Mouse (Mus musculus) stomach, postnatal 0 days (tissue): ENCODE measurements around the gene Tmem108.

Source experiments
- CTCF ChIP-seq: IDR thresholded peaks from 2 replicates; pipeline ENCODE4 v1.5.1; 2016; ENCODE audit warnings: antibody characterized with exemption, low read depth, mild to moderate bottlenecking, moderate library complexity
- EP300 ChIP-seq: optimal IDR thresholded peaks from 2 replicates; pipeline ENCODE3; 2016; ENCODE audit warnings: antibody characterized with exemption

- no peak for TF ChIP-seq CTCF
- TF ChIP-seq EP300, result no peak
Measured at GRCm38 (mm10) chr9:103614260-103614659, 147.4 kb downstream of the Tmem108 start.
